Mouse (Mus musculus) urinary bladder, adult 18-20 months (tissue): Measurements from ENCODE around the gene Chd5.

Experiments
- DNase-seq, 2 experiments: peaks; one replicate each; pipeline ENCODE4 v3.0.0; 2022; ENCODE audit warnings: low spot score in 2 of 2, mixed read lengths in 2 of 2

Chd5 gene

DNA sequence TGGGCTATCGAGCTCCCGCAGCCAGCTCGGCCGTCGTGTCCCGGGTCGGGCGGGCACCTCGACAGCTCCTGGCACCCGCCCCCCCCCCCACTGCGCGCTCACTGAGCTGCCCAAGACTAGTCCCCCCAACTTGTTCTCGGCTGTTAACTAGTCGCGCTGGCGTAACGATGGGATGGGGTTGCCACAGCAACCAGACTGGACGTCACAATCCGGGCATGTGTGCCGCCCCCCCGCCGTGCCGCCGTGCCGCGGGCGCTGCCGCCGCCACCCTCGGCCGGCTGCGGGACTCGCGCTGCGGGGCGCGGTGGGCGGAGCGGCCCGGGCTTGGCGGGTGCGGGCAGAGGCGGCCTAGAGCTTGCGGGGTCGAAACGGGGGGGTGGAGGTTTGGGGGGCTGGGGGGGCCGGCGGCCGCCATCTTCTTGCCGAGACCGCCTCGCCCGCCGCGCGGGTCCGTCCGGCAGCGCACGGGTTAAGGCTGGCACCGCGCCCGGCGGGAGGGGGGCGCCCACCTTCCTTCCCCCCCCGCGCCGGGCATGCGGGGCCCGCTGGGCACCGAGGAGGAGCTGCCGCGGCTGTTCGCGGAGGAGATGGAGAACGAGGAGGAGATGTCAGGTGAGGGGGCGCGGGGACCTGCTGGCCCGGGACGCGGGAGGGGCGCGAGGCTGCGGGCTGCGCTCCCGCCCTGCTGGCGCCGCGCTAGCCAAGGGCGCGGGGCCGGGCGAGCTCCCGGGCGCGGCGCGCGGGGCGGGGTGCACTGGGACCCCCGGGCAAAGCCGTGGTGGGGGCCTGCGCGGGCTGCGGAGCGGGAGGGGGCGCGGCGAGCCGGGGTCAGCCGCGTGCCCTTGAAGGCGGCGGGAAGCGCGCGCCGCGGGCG, at the start of gene Chd5:
TSS of gene Chd5 (plus strand) at position 233 of the 874 bp plus-strand sequence.
- no peak for DNase-seq

- no peak for DNase-seq
These were observed 48.1 kb upstream of the Chd5 start for GRCm38 (mm10) chr4:152290385-152290784.

- no peak for DNase-seq
These were observed 47.5 kb upstream of the Chd5 start for GRCm38 (mm10) chr4:152290991-152291390.

GRCm38 (mm10) chr4:152291562-152291961, 46.9 kb upstream of the Chd5 start, which contains the start of gene Hes3:
TSS of gene Hes3 (minus strand) at chr4:152291662.
- no peak for DNase-seq

DNA sequence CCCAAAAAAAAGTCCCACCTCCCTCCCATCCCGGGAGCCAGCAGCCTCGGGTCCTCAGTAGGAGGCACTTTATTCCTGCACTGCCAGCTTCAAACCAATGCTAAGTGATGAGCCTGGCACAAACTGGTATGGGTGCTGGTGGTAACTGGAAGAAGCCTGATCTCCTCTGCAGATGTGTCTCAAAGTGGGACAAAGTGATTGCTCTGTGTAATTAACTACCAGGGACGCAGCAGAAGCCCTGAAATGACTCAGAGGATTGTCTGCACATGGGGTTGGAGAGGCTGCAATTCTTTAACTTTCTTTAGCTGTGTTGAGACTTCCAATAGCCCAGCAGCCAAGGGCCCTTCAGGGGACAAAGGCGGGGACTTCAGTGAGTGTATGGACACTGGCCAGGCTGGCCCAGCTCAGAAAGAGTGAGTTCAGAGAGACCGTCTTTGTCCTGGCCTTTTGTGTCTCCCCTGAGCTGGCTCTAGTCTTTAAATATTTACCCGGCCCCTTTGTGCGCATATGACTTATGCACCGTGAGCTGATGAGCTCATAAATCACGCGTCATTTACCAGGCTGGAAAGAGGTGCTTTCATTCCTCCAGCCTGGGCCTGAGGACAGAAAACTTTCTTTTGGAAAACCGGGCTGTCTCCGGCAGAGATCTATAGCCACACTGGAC, 46.2 kb upstream of the Chd5 start:
- DNase-seq, result no peak

- DNase-seq, result no peak
These were observed 44.1 kb upstream of the Chd5 start for GRCm38 (mm10) chr4:152294188-152294929.

GRCm38 (mm10) chr4:152295916-152296315, 42.5 kb upstream of the Chd5 start:
- no peak for DNase-seq

- DNase-seq, result no peak
These were observed 42.1 kb upstream of the Chd5 start for GRCm38 (mm10) chr4:152296371-152296770.

DNA sequence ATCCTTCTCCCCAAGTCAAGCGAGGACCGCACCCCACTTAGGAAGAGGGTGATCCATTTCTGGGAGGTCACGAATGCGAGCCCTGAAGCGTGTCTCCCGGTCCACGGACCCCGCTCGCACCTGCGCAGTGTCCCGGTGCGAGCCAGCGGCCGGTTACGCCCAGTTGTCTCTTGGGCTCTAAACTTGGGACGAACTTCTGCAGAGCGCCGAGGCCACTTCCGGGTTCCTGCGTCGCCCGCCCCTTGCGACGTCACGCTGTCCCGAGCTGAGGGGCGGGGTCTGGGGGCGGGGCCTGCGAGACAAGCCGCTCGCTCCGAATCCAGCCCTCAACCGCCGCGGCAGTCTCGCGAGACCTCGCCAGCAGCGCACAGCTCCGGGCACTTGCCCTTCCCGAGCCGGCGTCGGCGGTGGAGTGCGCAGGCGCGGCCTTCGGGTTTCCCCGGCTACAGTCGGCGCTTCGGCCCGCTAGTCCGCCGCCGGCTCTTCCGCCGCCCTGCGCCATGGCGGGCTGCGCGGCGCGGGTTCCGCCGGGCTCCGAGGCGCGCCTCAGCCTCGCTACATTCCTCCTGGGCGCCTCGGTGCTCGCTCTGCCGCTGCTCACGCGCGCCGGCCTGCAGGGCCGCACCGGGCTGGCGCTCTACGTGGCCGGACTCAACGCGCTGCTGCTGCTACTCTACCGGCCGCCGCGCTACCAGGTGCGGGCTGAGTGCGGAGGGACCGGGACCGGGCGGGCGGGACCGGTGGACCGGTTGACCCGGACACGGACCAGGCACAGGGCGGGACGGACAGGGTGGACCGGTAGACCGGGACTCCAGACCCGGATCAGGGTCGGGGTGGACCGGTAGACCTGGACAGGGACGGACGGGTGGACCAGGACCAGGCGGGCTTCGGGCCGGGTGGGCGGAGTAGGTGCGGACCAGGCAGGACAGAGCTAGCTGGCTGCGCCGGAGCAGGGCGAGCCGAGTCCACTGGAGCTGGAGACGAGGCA, 41.3 kb upstream of the Chd5 start, which contains the start of gene Icmt:
TSS of gene Icmt (plus strand) at position 354 of the 988 bp plus-strand sequence.
- peak; percentile 98 to 99 for DNase-seq

- DNase-seq, result no peak
These were observed 39.6 kb upstream of the Chd5 start for GRCm38 (mm10) chr4:152298836-152299235.

GRCm38 (mm10) chr4:152300375-152300774, 38.1 kb upstream of the Chd5 start:
- DNase-seq, result no peak

GRCm38 (mm10) chr4:152302012-152302411, 36.4 kb upstream of the Chd5 start:
- DNase-seq, result no peak

DNA sequence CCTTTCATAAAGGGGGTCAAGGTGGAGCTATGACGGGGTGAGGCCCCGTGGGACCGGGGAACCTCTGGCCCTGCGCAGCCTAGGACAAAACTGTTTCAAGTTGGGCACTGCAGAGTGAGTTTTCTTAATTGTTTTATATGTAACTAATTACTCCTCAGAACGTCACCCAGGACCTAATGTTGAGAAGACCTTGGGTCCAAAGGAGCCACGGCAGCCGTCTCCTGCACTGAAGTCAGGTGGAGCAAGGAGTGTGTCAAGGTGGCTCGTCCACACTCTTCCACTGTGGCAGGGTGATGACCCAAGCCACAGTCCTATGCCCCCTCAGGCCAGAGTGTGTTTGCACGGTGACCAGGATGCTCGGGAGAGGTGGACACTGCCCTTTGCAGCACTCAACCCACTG, 35.3 kb upstream of the Chd5 start:
- DNase-seq, result no peak

GRCm38 (mm10) chr4:152304685-152305084, 33.8 kb upstream of the Chd5 start:
- no peak for DNase-seq

- no peak for DNase-seq
These were observed 32.5 kb upstream of the Chd5 start for GRCm38 (mm10) chr4:152305991-152306390.

GRCm38 (mm10) chr4:152307542-152307941, 30.9 kb upstream of the Chd5 start:
- no peak for DNase-seq

DNA sequence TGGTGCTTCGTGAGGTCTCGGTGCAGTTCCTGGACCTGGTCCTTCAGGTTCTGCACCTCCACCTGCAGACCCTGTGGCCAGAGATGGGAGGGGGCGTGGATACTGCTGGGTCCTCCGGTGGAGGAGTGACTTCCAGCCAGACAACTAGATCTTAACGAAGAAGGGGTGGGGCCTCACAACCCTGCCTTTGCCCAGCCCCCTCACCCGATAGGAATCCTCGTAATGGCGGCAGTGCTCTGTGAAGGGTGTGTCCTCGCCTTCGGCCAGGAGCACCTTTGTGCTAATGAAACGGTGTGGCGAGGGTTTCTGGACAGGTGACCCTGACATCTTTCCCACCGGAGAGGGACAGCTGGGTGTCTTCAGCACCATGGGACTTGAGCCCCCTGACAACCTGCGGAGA, 26.3 kb upstream of the Chd5 start:
- no peak for DNase-seq

- DNase-seq, result peak in 1 of 2 experiments; percentile 30
These were observed 25.2 kb upstream of the Chd5 start for GRCm38 (mm10) chr4:152313211-152313632.

- DNase-seq, result no peak
These were observed 24.5 kb upstream of the Chd5 start for GRCm38 (mm10) chr4:152313934-152314333.

DNA sequence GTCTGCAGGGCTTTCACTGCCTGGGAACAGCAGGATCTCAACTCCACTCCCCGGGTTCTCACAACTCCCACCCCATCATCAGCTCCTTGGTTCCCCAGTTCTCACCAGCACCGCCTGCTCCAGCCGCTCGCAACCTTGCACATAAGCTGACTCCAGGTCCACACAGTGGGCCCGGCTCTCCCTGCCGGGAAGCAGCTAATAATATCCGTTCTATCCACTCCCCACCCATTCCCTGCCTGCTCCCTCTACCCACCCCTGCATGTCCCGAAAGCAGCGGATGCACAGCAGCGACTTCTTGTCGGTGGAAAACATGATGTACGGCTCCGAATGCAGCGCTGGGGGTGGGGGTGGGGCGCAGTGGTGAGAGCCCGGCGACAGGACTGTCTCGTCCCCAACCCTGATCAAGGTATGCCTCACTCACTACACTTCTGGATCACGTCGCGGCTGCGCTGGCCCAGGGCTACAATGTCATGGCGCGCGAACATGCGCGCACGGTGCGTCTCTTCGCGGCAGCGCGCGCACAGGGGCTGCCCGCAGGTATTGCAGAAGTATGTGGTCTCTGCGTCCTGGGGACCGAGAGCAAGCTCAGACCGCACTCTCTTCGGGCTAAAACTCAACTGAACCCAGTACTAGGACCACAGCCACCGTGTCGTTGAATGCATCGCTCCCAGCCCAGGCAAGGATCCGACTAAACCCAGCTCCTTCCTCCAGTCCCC, 22.8 kb upstream of the Chd5 start:
- DNase-seq, result no peak
